Mouse (Mus musculus) heart, embryonic 10.5 days (tissue): ENCODE measurements at regions not wholly inside any gene's neighbourhood (a gene's known extent, or its start where the extent isn't known, plus 50 kb on each side); places are given as distances from the start of the nearest gene placed in this dataset.
"Not testable (repeated sequence)": the region's sequence is repeated elsewhere in the genome, so short reads cannot be mapped to it uniquely, and the experiment has no call there.

Experiments
- DNase-seq: peaks from one replicate; pipeline ENCODE4 v3.0.0-alpha.2; 2017; ENCODE audit warnings: low spot score
- H3K27ac ChIP-seq: fragments of 300-500 bp; sonication (generic); 2 replicates; pipeline ENCODE4 v1.5.1; 2016; ENCODE audit warnings: mild to moderate bottlenecking
- H3K27me3 ChIP-seq: fragments of 300-500 bp; sonication (generic); 2 replicates; pipeline ENCODE4 v1.6.1; 2016; ENCODE audit warnings: mild to moderate bottlenecking; ENCODE audit not compliant: poor library complexity, insufficient read depth, severe bottlenecking
- H3K36me3 ChIP-seq: fragments of 300-500 bp; sonication (generic); 2 replicates; pipeline ENCODE4 v1.6.1; 2016; ENCODE audit warnings: mild to moderate bottlenecking, moderate library complexity
- H3K4me1 ChIP-seq: fragments of 300-500 bp; sonication (generic); 2 replicates; pipeline ENCODE4 v1.6.1; 2016; ENCODE audit warnings: mild to moderate bottlenecking
- H3K4me3 ChIP-seq: fragments of 300-500 bp; sonication (generic); 2 replicates; pipeline ENCODE4 v1.5.1; 2016; ENCODE audit warnings: mild to moderate bottlenecking, moderate library complexity
- H3K9me3 ChIP-seq: fragments of 300-500 bp; sonication (generic); 2 replicates; pipeline ENCODE4 v1.6.1; 2016; ENCODE audit warnings: mild to moderate bottlenecking, moderate library complexity
- WGBS: fragments of 180-500 bp; shearing (Covaris S2); methylation state at CpG from one replicate; pipeline ENCODE4 v1.1.7; 2016; 5-methylcytosine and 5-hydroxymethylcytosine counted together

DNA sequence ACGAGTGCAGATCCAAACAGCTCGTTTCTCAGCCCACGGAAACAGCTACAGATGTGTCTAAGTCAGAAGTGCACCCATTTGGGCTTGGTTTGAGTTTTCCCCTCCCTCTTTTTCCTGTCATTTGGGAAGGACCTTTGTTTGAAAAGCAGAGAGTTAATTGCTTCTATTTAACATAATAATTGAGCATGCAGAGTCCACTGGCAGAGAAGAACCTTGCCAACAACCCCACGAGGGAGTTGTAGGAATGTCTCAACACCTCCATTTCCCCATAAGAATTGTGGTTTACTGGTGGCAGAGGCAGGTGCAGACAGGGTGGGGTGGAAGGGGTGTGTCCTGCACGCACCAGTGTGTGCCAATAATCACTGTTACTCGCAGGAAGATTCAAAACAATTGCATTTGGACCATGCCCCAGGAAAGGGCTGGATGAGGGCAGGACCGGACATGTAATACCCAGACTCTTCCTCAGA is 126.3 kb downstream of the Tas2r134 start:
- 61% methylated on average over 7 of the region's 7 CpGs for WGBS
- H3K27me3 ChIP-seq = no peaks in the 10 kb centered on the region
- no peaks in the 10 kb centered on the region for H3K9me3 ChIP-seq
- H3K4me3 ChIP-seq = no peak overlapping the region
- no peaks in the 10 kb centered on the region for H3K36me3 ChIP-seq
- H3K27ac ChIP-seq = no peak overlapping the region
- no peak for DNase-seq
- H3K4me1 ChIP-seq = no peaks in the 10 kb centered on the region

GRCm38 (mm10) chr2:51757361-51757760 is 130.1 kb downstream of the Tas2r134 start:
- H3K4me3 ChIP-seq = no peak overlapping the region
- no peaks in the 10 kb centered on the region for H3K4me1 ChIP-seq
- H3K9me3 ChIP-seq = no peaks in the 10 kb centered on the region
- no peaks in the 10 kb centered on the region for H3K27me3 ChIP-seq
- H3K36me3 ChIP-seq = no peaks in the 10 kb centered on the region
- H3K27ac ChIP-seq = no peak overlapping the region
- WGBS = 83% methylated on average over 1 of the region's 1 CpGs
- DNase-seq = no peak

- Histone ChIP-seq H3K27me3 (no peaks in the 10 kb centered on the region), H3K4me3 (no peak overlapping the region), H3K9me3 (no peaks in the 10 kb centered on the region), H3K4me1 (no peaks in the 10 kb centered on the region), H3K36me3 (no peaks in the 10 kb centered on the region), H3K27ac (no peak overlapping the region)
- 82% methylated on average over 8 of the region's 8 CpGs for WGBS
- no peak for DNase-seq
Measured at GRCm38 (mm10) chr2:51758093-51758492, 130.8 kb downstream of the Tas2r134 start.

DNA sequence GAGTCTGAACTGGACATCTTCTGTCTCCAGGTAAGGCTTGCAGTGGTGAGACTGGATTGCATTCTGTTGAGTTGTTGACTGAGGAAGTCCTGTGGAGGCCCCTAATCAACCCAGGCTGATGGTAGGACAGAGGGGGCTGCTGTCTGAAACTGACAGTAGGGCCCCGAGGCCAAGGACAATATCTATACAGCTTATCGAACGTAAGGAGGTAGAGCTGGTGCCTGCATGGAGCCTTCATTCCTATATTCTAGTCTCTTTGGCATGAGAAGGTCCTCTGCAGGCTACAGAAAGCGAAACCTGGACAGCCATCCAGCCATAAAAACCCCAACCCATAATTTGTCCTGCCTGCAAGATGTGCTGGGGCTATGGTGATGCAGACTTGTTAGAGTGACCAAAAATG is 135.6 kb downstream of the Tas2r134 start:
- Histone ChIP-seq H3K4me1 (peaks cover 8% of the 10 kb centered on the region), H3K4me3 (no peak overlapping the region), H3K36me3 (no peaks in the 10 kb centered on the region), H3K9me3 (no peaks in the 10 kb centered on the region), H3K27ac (no peak overlapping the region), H3K27me3 (no peaks in the 10 kb centered on the region)
- 83% methylated on average over 4 of the region's 4 CpGs for WGBS
- no peak for DNase-seq

DNA sequence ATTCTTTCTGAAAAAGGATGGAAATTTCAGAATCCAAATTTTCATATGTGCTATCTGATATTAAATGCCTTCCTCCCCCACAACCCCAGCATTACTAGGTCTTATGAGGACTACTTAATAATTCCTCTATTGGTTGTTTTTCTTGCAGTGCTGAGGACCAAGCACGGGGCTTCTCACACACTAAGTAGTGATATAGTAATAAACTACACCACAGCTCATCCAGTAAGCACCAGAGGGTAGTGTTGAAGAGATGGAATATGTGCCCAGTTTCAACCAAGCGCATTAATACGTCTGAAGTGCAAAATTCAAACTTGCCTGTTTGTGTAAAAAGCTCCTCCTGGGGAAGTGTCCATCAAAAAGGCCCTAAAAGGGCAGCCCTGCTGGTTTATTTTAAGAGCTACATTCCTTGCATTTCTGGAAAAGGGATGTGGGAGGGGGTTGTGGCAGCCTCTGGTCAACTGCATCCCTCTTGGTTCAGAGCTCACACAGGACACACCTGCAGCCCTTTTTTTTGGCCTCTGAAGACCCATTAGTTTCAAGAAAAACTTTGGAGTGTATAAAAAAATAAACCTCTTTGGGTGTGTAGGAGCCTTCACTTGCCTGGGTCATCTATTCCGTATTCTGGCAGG is 140.3 kb downstream of the Tas2r134 start:
- H3K4me3 ChIP-seq = no peak overlapping the region
- no peaks in the 10 kb centered on the region for H3K36me3 ChIP-seq
- no peak for DNase-seq
- peaks cover 16% of the 10 kb centered on the region for H3K4me1 ChIP-seq
- WGBS = 57% methylated on average over 4 of the region's 4 CpGs
- no peaks in the 10 kb centered on the region for H3K27me3 ChIP-seq
- H3K9me3 ChIP-seq = no peaks in the 10 kb centered on the region
- peak overlapping the region; percentile 83 for H3K27ac ChIP-seq

DNA sequence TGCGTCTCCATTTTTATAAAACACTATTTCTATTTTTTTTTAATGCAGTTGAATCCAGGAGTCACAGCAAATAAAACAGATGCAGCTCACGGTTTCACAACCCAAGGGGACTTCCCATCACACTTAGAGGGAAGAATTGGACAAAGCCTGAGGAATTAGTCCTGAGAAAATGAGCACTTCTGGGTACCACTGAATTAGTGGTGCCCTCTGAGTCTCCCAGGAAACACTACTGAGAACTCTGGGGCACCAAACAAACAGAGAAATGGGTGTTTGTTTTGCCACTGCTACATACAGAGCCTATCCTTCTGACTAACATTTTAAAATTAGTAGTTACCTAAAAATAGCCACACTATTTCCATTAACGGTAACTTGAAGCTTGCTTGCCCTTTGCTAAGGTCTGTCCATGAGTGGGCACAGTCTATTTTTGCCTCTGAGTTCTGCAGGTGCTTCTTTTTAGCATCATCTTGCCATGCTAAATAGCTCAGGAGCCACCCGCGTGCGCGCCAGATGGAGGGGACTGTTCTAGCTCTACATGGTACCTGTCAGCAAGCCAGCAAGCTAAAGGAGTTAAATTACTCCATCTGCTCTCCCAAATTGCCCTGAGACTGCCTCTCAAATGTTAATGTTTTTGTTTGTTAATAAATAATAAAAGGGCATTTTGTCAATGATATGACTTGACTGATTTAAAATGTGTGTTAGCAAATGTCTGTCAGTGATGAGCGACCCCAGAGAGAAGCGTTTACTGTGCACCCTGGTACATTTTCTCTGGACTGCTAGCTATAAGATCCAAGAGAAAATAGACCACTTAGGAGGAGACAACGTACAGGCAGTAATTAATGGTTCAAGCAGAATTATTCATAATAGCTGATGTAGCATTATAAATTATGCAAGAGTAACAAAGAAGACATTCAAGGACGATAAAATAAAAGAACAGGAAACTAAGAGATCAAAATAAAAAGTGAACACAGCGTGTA is 141.3 kb downstream of the Tas2r134 start:
- Histone ChIP-seq H3K36me3 (no peaks in the 10 kb centered on the region), H3K9me3 (no peaks in the 10 kb centered on the region), H3K4me1 (peaks cover 16% of the 10 kb centered on the region), H3K27me3 (no peaks in the 10 kb centered on the region), H3K27ac (peak overlapping the region; percentile 83), H3K4me3 (no peak overlapping the region)
- DNase-seq = no peak
- WGBS = 59% methylated on average over 12 of the region's 12 CpGs

DNA sequence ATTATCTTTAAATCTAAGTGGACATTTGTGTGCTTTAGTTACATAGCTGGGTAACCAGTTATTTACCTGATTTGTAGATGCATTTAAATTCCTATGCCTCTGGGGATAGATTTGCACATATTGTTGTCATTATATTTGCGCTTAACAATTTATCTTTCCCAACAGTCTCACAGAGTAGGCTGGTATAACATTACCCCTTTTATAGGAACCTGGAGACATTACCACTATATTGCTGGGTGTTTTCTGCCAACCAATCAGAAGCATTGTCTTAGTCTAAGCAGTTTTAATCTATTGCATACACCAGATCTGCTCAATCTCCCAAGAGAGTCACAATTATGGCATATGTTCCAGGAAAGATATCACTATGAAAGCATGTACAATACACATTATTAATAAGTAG is 149.8 kb downstream of the Rbm43 start:
- no peaks in the 10 kb centered on the region for H3K9me3 ChIP-seq
- H3K27me3 ChIP-seq = no peaks in the 10 kb centered on the region
- H3K4me1 ChIP-seq = no peaks in the 10 kb centered on the region
- H3K4me3 ChIP-seq = no peak overlapping the region
- 88% methylated on average over 1 of the region's 1 CpGs for WGBS
- no peaks in the 10 kb centered on the region for H3K36me3 ChIP-seq
- no peak overlapping the region for H3K27ac ChIP-seq
- no peak for DNase-seq

GRCm38 (mm10) chr2:51788896-51789295 is 146.1 kb downstream of the Rbm43 start:
- WGBS = 65% methylated on average over 3 of the region's 3 CpGs
- no peaks in the 10 kb centered on the region for H3K27me3 ChIP-seq
- no peak overlapping the region for H3K27ac ChIP-seq
- H3K36me3 ChIP-seq = no peaks in the 10 kb centered on the region
- H3K4me1 ChIP-seq = no peaks in the 10 kb centered on the region
- no peak overlapping the region for H3K4me3 ChIP-seq
- no peaks in the 10 kb centered on the region for H3K9me3 ChIP-seq
- no peak for DNase-seq

- not testable (repeated sequence) for H3K36me3 ChIP-seq, H3K27ac ChIP-seq, DNase-seq, H3K9me3 ChIP-seq, H3K27me3 ChIP-seq, H3K4me3 ChIP-seq, H3K4me1 ChIP-seq
- 91% methylated on average over 2 of the region's 2 CpGs for WGBS
Measured at GRCm38 (mm10) chr2:51793291-51793690, 141.7 kb downstream of the Rbm43 start.

DNA sequence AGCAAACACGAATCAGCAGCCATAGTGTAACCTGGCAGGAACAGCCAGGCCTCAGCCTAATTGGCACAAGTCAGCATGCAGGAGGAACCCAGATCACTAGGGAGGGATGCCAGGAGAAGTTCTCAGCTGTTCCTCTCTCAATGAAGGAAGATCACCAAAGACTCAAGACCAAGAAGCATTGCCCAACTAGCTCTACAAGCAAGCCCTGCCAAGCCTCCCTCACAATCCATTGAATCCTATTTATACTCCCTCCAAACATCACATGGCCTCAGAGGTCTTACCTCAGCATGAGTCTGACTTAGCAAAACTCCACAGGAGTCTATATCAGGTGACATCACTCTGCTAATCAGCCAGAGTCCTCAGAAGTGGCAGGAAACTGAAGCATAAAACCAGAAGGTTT is 135.1 kb downstream of the Rbm43 start:
- Histone ChIP-seq H3K9me3 (no peaks in the 10 kb centered on the region), H3K27me3 (no peaks in the 10 kb centered on the region), H3K4me3 (no peak overlapping the region), H3K27ac (no peak overlapping the region), H3K4me1 (no peaks in the 10 kb centered on the region), H3K36me3 (no peaks in the 10 kb centered on the region)
- no peak for DNase-seq
- WGBS = 89% methylated on average over 1 of the region's 1 CpGs

DNA sequence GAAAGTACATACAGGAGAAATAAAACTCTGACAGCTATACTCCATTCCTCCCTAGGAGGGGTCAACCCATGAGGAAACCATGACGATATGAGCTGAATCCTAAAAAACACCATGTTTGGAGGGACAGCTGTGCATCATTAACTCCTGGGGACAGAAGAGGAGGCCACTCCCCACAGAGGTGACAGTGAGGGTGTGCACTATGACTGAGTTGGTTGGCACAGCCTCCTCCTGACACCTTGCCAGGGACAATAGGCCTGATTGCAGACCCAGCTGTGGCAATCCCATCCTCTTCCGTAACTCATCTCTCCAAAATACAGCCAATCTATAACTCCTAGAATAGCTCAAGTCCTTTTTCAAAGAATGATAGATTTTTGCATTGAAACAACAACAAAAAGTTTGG is 112.0 kb downstream of the Rbm43 start:
- Histone ChIP-seq H3K4me1 (peaks cover 5% of the 10 kb centered on the region; the same call in 1 of the 2 replicates), H3K27ac (no peak overlapping the region), H3K4me3 (no peak overlapping the region), H3K36me3 (no peaks in the 10 kb centered on the region), H3K27me3 (no peaks in the 10 kb centered on the region), H3K9me3 (no peaks in the 10 kb centered on the region)
- no peak for DNase-seq
- 82% methylated on average over 2 of the region's 2 CpGs for WGBS

GRCm38 (mm10) chr2:51830286-51830944 is 104.5 kb downstream of the Rbm43 start:
- Histone ChIP-seq H3K27ac (no peak overlapping the region), H3K4me1 (no peaks in the 10 kb centered on the region), H3K27me3 (no peaks in the 10 kb centered on the region), H3K4me3 (no peak overlapping the region), H3K36me3 (no peaks in the 10 kb centered on the region), H3K9me3 (no peaks in the 10 kb centered on the region)
- DNase-seq = no peak
- 42% methylated on average over 7 of the region's 7 CpGs for WGBS
